Mouse (Mus musculus) brain, embryonic 18.5 days (tissue): Measurements from ENCODE around the gene Fgfr1op.

Source experiments
- DNase-seq: peaks from one replicate; pipeline ENCODE4 v3.0.0-alpha.2; 2012; ENCODE audit warnings: low read depth, low spot score

Fgfr1op gene

DNA sequence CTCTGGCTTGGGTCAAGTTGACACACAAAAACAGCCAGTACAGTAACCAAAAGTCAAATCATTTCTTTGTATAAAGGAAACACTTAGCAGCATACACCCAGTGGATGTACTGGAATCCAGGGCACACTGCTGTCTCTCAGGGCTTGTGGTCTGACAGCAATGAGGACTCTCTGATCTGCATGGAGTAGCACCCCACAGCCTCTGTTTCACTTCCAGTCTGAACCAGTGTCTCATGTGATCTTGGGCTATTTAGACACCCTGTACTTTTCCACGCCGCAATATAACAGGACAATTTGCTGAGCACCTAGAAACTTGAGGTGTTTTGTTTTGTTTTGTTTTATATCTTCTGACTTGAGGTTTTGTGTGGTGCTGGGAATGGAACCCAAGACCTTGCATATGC is 59.9 kb downstream of the Fgfr1op start:
- no peak for DNase-seq

DNA sequence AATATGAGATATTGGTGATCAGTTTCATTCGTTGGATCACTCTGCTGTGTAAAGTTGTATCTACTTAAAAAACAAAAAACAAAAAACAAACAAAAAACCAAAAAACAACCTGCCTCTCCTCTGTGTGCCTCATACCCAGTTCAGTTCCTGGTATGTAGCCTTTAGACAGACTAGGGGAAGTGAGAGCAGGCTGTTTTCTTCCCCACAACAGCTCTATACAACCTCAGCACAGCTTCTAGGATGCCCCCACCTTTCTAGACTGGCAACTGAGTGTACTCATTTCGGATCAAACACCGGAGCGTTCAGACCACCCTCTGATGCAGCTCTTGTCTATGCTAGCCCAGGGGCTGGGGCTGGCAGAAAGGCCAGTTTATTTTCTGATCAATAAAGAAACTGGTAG is 60.4 kb downstream of the Fgfr1op start:
- no peak for DNase-seq

DNA sequence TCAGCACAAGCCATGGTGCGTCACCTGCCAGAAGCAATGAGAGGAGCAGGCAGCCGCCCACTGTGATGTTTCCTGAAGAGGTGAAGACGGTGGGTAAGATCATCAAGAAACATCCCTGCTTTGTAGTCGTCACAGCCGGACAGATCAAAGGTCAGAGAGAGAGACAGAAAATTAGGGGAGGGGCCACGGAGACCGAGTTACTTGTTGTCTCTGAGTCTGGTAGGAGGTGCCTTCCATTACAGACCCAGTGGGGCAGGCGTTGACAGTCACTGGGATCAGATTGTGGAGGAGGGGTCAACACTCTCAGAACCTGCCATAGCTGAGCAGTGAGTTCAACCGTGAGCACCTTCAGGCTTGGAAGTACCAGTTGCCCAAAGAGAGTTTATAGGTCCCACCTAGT is 63.3 kb downstream of the Fgfr1op start:
- DNase-seq: no peak

DNA sequence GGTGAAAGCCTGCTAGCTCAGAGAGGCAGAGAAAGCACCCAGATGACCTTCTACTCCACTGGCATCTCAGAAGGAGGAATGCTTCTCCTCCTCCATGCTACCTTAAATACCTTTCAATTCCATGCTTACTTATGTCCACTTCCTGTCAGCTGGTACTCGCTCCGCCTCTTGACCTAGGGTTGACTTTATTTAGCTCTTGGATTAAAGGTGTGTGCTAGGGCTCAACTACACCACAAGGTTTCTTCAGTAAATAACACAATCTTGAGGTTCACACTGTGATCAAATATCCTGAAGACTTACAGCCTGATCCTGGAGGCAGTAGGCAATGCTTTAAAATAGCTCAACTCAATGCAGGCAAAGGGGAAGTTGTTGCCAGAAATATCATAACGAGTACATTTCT is 64.3 kb downstream of the Fgfr1op start:
- DNase-seq: no peak

DNA sequence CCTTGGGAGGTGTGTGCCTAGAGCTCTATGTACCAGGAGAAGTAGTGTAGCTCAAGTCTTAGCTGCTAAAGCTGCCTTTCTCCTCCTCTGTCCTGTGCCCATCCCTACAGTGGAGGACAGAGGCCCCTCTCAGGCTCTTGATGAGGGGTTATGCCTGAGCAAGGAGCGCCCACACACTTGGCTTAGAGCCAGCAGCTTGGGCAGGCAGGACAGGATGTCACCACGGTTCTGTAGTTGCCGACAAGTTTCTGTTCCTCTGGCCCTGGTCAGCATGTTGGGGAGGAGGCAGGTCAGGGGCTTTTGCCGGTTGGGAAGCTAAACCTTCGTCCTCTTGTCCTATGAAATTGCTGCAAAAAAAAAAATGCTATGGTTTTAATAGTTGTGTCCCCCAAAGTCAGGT is 66.8 kb downstream of the Fgfr1op start:
- no peak for DNase-seq

DNA sequence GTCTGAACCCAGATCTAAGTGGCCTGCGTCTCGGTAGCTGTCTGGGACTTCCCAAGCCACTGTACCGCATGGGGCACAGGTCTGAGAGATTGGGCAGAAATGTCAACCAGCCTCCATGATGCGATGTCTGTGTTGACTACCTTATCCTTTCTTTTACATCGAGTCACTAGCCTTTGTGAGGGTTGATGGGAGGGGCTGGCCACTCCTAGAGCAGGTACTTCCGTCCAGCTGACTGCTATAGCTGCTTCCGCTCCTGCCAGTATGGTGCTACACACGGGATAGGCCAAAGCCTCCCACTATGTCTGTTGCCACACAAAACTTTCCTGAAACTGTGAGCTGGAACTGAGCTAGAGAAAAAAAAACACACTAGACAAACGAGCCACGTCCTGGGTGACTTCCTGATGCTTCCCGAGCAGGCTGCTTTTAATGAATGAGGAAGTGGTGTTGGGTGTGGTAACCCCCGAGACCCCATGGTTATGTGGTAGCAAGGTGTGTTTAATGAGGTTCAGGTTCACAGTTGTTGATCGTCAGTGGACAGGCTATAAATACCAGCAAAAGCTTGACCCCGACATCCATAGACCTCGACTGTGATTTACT is 68.4 kb downstream of the Fgfr1op start:
- DNase-seq: no peak

DNA sequence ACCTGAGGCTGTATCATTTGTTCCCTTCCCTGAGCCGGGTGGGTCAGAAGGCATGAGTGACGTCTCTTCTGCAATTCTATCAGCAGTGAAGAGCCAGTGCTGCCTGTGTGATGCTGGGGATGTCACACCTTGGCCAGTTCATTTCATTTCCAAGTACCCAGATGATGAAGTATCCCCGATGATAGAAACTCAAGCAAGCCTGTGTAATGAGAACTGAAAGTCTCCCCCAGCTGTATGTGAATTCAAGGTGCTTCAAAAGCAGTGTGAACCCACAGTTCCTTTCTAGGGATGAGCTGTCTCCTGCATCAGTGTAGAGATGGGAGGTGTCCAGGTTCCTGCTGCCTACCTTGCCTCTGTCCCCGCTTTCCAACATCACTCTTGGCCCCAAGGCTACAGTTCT is 69.2 kb downstream of the Fgfr1op start:
- no peak for DNase-seq

DNA sequence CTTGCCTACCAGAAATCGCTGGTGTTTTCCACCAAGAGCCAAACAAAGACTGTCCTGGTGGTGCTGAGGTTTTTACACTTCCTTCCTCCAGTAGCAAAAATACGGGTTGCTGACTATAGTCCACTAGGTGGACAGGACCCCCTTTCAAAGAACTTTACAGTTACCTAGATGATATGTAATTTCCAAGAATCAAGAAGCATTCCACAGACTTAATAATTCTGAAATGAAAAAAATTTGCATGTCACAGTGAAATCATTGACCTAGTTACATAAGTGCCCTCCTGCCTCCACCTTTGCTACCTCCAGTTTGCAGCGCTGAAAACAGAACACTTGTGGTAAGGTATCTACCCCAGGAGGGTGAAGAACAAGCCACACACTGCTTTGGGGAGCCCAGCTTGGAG is 70.4 kb downstream of the Fgfr1op start, which contains the start of gene Ccr6:
Gene Ccr6, plus strand, starts transcription at position 301 of the 400 bp plus-strand sequence.
- DNase-seq: no peak

DNA sequence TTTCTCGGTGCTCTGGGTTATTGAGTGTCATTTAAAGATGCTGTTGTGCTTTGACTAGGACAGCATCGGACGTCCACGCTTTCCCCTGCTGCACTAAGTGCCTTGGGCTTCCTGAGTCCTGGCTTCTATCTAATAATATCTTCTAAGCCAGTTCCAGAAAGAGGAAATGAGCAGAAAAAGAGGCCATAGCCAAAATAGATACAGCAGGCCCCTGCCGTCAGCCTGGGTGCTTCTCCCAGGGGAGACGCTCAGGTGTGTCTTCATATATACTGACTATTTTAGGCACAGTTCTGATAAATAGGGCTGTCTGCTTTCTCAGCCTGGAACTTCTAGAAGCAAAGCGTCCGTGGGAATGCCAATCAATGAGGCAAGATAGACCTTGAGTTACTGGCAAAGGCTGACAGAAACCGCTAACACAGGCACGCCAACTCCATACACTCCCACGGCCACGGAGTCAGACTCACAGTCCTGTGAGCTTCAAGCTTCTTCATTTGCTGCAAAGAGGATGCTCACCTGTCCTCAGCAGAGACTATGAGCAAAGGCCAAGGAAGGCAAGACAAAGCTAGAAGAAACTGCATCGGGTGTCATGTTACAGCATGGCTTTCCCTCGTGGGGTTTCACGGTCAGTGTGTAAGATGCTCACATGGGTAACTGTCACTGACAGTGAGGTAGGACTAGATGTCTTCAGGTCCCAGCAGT is 72.9 kb downstream of the Fgfr1op start:
- DNase-seq: no peak

DNA sequence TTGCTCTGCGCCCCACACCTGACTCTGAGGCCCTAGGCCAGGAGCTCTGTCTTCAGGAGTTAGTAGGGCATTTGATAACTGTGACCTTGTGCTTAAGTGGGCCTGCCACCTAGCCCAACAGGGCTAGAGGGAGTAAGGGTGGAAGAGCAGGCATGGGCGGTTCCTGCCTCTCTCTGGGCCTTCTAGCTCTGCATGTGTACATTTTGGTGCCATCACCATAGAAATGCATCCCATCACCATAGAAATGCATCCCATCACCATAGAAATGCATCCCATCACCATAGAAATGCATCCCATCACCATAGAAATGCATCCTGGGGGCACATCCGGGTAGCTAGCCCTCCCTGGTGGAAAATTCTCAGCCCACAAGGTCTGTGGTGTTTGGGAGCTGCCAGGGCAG is 74.3 kb downstream of the Fgfr1op start:
- DNase-seq: no peak

DNA sequence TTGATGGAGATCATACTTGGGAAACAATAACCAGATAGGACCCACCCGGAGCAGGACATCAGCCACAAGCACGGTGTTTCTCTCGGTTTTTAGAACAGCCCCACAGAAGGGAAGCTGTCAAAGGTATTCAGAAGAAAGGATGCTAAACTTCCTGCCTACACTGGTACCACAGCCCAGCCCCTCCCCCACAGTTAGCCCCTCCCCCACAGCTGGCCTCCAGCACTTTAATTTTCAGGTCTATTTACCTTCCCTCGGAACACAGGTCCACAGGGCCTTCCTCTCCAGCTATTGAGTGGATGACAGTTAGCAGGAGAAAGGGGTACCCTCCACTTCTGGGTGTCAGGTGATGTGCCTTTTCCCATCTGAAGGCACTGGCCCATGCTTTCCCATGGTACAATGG is 75.2 kb downstream of the Fgfr1op start:
- no peak for DNase-seq

DNA sequence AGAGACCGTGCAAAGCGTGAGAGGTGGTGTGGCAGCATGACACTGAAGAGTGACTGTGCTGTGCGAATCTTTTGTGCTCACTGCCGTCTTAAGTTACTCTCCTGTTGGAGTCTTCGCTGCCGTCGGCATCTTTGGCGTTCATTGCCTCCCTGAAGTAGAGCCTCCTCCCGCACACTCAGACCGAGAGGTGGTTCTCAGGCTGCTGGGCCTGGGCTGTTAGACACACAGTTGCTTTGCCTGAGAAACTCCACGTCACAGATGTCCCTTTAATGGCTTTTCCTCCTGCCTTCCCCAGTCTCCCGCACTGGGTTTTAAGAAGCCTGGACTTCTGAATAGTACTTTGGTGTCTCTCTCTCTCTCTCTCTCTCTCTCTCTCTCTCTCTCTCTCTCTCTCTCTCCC is 76.3 kb downstream of the Fgfr1op start:
- DNase-seq: no peak

DNA sequence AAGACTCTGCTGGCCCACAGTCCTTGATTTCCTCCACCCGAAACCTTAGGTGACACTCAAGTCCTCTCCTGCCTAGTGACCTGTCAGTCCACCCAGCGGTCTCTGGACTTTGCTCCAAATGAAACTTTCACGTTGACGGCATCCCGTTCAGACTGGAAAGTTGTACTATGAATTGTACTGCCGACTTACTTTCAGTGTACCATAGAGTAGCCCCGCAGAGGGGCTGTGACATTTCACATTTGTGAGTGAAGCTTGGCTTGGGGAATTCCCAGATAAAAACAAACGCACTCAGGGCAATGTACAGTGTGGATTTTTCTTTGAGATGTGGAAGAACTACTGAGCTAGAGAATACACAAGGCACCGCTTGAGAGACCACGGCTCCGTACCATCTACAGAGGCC is 76.9 kb downstream of the Fgfr1op start:
- DNase-seq: no peak

DNA sequence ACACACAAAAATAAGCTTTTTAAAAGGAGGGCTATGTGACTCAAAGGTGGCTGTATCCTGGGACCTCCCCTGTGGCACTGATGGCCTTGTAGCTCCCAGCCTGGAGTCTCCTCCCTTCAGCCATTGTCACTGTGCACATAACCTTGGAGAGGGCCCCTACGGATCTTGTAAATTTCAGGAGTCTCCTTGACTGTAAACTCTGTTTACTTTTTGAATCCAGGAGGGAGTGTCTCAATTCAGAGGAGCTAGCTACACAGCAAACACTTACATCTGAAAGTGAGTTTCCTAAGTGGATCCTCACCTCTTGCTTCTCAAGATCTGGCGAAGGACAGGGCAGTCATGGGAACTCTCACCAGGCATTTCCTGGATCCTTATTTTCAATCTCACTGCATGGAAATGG is 78.8 kb downstream of the Fgfr1op start:
- DNase-seq: no peak

DNA sequence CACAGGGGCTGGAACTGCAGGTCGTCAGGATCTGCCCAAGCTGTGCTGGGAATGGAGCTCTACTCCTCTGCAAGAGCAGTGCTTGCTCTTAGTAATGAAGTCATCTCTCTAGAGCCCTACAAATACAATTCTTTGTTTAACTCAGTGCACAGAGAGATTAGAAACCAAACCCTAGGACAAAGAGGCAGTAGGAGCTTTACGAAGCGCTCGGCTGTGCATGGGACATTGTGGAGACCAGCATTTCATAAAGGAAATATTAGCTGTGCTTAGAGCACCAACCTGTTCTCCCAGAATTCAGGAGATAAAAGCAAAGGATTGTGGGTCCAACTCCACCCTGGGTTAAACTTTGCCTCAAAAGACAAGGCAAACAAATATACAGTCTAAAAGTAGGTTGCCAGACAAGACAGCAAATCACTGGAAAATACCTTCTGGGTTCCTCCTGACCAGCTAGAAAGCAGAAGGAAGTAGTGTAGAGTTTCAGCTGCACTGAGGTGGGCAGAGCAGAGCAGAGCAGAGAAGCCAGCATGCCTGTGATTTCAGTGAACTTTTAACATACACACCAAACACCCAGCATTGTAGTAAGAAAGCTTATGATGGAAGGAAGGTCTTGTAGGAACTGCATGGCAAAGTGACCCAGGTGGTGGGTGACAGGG is 80.9 kb downstream of the Fgfr1op start:
- no peak for DNase-seq
